Mouse (Mus musculus): ENCODE measurements at regions not wholly inside any gene's neighbourhood (a gene's known extent, or its start where the extent isn't known, plus 50 kb on each side); places are given as distances from the start of the nearest gene placed in this dataset.

- TF ChIP-seq CTCF (IDR thresholded peaks at IDR 0.05; ENCODE audit: extremely low read depth, insufficient read depth, low read length), result no peak
- no peak for TF ChIP-seq POLR2A (IDR thresholded peaks at IDR 0.05; ENCODE audit: extremely low read depth, insufficient read depth, low read length)
Observed at GRCm38 (mm10) chr12:113255331-113255730, 69.6 kb downstream of the Tmem121 start.
